Mouse (Mus musculus): ENCODE results near the gene Emilin3.

Gene Emilin3

DNA sequence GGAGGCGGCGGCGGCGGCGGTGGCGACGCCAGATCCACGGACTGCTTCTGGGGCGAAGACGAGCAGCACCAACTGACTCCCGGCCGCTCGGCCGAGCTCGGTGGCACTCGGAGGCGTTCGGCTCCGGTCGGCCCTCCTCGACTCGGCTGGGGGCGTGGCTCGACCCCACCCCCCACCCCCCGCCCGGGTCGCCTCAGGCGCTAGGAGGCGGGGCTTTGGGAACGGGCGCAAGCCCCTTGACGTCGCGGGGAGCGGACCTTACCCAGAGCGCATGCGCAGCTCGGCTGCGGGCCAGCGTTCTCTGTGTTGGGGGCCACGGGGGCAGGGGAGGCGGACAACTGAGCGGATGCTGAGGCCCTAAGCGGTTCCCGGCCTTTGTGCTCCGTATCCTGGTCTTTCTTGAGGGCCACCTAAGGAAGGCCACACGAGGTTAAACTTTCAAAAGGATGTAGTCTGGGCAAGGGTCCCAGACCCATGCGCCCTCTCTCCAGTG, 39.2 kb downstream of the Emilin3 start, which contains the start of gene Zhx3:
Zhx3 (minus strand) TSS at position 109 of the 493 bp plus-strand sequence.
- DNase-seq (ENCODE audit: low spot score in 2 of 2) = peak; percentile 81 to 85

DNA sequence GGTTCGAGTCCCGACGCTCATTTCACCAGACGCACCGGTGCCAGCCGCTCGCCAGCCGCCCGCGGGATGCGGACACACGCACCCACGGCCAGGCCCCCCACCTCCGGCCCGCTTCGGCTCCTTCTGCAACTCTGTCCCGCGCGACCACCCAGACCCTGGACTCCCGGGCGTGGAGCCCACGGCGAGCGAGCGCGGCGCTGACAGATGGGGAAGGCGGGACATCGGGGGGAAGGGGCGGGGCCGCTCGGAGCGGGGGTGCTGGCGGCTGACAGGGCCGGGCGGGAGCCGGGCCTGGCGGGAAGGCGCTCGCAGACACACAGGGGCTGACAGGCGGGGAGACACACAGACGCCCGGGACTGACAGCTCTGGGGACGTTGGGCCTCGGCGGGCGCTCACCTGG, 39.7 kb downstream of the Emilin3 start:
- DNase-seq (ENCODE audit: low spot score in 2 of 2) = peak; percentile 55 to 66

DNA sequence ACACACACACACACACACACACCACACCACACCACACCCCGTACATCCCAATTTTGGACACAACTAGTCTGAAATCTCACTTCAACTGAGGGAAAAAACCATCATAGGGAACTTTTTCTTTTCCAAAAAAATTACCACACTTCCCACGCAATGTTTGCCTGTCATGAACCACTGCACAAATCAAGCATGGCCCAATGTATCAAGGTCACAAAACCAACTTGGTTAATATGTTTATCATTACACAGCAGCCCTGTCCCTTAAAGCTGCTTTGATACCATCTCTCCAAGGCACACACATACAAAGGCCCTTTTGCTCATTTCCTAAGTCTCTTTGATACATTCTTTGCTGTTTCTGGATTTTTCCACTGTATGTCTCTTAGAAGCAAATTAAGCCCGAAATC, 40.8 kb downstream of the Emilin3 start:
- DNase-seq (ENCODE audit: low spot score in 2 of 2) = no peak

DNA sequence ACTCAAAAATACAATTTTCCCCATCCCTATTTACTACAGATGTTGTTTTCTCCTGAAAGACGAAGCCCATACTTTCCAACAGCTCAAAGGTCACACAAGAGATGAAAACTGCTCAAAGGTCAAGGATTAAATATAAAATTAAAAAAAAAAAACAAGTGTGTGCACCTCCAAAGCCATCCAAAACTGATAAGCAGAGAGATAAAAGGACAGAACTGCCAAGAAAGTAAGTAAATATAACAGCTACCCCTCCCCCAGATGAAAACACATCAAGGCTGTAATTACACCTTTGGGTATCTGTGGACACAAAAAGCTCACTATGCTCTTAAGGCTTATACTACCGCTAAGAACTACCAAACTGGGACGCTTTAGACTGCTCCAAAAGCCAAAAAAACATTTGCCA, 42.7 kb downstream of the Emilin3 start:
- DNase-seq (ENCODE audit: low spot score in 2 of 2) = no peak

DNA sequence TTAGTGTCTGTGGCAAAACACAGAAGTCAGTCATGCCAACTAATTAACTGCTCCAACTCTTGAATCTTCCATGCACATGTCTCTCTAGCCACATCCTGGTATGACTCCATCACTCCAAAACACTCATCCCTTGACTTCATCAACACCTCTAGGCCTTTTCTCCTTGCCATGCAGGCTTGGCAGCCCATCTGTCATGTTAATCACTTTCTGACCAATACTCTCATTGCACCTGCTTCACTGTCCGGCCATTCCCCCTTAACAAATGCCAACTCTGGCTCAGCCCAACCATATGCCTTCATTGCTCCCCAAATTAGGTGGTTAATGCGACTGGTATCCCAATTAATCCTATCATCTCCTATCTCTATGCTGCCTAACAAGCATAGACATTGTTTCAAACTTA, 46.9 kb downstream of the Emilin3 start:
- no peak for DNase-seq (ENCODE audit: low spot score in 2 of 2)

DNA sequence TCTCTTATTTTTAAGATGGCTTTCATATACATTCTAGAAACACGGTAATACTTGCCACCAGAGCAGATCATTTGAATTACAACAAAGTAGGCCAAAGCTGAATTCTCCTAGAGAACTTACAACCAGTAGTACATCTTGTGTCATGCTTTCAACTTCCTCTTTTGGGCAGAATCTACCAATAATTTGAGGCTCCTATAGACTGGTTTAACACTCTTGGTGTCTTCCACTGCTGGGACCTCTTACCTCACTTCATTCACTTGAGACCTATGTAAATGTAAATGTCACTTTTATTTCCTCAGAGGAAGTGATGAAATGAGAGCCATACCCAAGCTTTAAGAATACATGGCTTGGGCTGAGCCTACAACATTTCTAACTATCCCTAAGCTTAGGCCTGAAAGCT, 48.0 kb downstream of the Emilin3 start:
- no peak for DNase-seq (ENCODE audit: low spot score in 2 of 2)

DNA sequence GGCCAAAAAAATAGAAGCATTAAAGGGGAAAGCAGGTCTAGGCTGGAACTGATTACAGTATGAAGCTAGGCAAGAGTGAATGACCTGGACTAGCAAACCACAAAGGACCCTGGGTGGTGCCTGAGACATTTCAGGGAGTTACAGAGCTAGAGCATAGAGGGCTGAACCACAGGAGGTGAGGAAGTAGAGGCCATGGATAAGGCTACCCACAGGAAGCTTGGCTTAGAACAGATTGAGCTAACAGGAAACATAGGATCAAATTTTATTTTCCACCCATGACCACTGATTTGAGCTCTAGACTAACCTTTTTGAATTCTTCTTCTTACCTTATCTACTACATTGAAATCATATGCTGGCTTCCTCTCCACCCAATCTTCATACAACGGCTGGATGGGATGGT, 51.8 kb downstream of the Emilin3 start:
- DNase-seq (ENCODE audit: low spot score in 2 of 2) = no peak
